Mouse (Mus musculus) adrenal gland, postnatal 25 days (tissue): Measurements from ENCODE around the gene Six1. TPM values are rescaled to one million over a fixed set of nuclear protein-coding genes. Genes with fewer than 3 reads are reported as not detected.
"Not testable (repeated sequence)": the region's sequence is repeated elsewhere in the genome, so short reads cannot be mapped to it uniquely, and the experiment has no call there.

Source experiments
- DNase-seq: peaks from one replicate; pipeline ENCODE4 v3.0.0; 2021; ENCODE audit warnings: mixed read lengths
- long read RNA-seq: library from polyadenylated mRNA; stranded (forward); transcript quantifications from one replicate; pipeline ENCODE4 v2.0.0, GENCODE M21; 2021
- total RNA-seq: library from RNA; stranded (reverse); gene quantifications from 2 replicates; pipeline ENCODE4 v1.2.3, GENCODE M21; 2021

Gene Six1
- 1.6 and 4.2 TPM in 2 replicates for total RNA-seq
- long read RNA-seq, partial matches to known transcripts: 0 of 7 reads
- long read RNA-seq, other reads (novel, unspliced or antisense): 6 of 7 reads

DNA sequence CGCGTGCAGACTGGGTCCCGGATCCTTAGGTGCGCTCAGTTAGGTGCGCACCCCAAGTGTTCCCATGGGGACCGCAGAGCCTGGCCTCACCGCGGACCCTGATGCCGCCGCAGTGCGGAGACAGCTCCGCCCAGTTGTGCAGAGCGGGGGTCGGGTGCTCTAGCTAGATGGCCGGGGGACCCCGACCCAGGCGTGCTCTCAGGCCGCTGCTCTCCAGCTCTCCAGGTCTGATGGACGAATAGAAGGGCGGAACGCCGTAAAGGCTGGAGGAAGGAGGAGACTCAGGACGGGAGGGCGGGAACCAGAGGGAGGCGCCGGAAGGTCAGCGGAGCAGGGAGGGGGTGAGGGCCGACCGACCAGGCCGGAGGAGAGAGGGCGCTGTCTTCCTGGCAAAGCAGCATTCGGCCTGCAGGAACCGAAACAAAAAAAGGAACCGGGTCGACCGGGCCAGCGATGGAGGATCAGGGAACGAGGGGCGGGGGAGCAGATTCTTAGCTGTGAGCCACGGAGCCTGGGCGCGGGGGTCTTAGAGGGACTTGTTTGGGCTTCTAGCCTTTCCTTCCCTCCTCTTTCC, at the start of gene Six1:
TSS of gene Six1 (minus strand) at position 220 of the 574 bp plus-strand sequence.
- peak; percentile 80 for DNase-seq

- DNase-seq: no peak
These were observed 44.9 kb upstream of the Six1 start for GRCm38 (mm10) chr12:73098593-73098992.

- not testable (repeated sequence) for DNase-seq
These were observed 42.5 kb upstream of the Six1 start for GRCm38 (mm10) chr12:73096177-73096576.

DNA sequence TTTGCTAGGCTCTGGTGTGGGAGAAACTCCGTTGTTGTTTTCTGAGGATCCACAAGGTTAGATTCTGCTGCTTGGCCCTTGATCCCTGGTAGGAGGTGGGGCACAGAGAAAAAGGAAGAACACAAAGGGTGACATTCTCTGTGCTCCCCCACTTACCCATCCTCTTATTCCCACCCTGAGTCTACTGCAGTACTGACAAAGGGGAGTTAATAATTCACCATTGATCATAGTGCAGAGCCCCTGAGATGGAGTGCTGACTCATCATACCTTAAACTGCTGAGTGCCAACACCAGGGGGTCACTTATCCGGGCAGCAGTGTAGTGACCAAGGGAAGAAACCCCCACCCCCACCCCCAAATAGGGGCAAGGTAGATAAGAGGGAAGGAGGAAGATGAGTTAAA, 40.9 kb upstream of the Six1 start:
- DNase-seq: no peak

DNA sequence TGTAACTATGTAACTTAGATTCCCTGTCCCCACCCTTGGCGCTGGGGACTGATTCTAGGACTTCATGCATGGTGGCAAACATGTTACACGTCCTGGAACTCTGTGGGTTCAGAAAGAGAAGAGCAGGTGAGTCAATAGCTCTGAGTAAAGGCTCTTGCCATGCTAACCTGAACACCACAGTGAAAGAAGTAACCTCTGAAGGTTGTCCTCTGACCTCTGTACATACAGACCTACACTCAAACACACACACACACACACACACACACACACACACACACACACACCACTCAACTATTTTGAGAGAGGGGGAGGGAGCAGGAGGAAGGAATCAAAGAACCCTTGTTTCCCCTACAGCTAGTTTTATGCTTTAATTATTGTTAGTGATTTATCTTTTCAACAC, 40.5 kb upstream of the Six1 start:
- no peak for DNase-seq

DNA sequence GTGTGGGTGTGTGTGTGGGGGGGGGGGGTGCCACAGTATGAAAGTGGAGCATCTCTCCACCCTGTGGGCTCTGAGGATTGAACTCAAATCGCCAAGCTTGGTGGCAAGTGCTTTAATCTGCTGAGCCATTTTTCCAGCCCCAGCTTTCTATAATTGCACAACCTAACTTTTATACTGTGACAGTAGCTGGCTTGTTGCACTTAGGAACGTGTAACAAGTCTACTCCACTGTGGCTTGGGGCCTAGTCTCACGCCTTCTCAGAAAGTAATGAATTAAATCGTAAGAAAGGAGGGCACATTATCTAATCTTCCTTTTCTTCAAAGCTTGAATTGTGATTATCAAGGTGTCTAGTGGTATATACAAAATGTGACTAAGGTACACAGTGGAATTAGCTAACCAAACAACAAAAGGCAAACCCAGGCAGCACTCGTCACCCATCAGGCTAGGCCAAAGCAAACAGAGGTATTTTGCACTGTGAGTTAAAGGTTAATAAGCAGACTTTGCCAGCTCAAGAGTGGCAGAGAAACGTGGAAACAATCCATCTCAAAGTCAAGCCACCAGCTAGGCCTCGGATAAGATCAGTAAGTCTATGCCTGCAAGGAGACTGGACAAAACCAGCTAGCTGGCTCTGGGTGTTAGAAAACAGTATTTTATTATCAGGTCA, 37.1 kb upstream of the Six1 start:
- DNase-seq: no peak

DNA sequence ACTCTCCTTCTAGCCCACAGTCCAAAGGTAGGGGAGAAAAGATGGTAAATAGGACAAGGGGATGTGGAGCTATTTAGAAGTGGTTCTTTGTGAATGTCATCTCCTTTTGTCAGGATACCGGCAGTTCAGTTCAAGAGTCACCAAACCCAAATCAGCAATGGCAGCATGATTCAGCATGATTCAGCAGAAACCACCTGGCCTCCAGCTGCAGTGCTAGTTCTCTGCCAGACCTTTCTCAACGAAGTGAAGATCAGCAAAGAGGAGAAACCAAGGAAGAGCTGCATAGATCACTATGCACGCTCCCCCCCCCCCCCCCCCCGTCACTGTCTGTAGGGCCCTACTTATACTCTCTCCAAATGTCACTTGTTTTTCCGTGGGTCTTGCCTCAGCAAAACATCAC, 35.2 kb upstream of the Six1 start:
- DNase-seq: no peak

- no peak for DNase-seq
These were observed 34.8 kb upstream of the Six1 start for GRCm38 (mm10) chr12:73088500-73088899.

GRCm38 (mm10) chr12:73087086-73087485, 33.4 kb upstream of the Six1 start:
- no peak for DNase-seq

DNA sequence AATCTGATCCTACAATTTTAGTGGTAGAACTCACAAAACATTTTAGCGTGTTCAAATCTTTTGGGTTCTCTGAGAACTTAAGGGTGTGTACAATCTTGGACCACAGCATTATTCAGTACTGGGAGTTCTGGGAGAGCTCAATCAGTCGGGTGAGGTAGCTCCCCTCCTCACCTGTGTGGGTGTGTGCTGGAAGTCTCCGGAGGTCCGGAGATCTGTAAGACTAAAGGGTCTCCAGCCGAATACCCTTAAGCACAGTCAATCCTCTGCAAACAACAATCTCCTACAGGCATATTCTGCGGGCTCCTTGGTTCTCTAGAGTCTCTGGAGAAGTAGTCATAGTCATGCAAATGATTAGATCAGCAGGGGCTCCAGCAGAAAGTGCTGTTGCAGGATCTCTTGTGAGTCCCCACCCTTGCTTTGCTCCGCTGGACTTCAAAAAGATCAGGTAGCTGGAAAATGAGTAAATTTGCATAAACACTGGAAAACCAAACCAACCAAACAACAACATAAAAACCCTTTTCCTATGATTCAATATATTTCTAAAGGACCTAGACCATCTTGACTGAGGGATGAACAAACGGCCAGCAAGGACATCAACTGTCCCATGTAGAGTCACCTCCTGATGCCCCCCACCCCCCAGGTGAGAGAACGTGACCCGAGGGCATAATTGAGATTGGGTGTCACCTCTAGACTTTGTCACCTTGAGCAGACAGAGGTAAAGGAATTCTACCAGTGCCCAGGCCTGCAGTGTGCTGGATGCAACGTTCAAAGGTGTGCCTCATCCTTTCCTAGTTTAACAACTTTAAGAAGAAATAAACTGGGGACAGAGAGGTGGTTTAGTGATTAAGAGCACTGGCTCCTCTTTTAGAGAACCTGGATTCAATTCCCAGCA, 32.3 kb upstream of the Six1 start:
- no peak for DNase-seq

DNA sequence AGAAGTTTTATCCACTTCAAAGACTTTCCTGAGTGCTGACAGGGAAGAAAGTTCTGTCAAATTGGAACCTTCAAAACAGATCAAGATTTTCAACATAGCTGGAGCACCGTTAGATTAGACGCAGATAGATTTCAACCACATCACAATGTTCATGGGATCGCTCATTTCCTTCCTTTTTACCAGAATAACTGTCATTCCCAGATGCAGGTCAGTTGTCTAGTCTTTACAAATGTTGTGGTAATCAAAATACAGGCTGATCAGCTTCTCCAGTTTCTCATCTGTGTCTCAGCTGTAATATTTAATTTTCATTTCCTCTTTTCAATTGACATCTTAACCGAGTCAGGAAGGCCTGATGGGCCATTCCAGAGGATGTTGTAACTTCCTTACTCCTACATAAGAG, 30.1 kb upstream of the Six1 start:
- no peak for DNase-seq

DNA sequence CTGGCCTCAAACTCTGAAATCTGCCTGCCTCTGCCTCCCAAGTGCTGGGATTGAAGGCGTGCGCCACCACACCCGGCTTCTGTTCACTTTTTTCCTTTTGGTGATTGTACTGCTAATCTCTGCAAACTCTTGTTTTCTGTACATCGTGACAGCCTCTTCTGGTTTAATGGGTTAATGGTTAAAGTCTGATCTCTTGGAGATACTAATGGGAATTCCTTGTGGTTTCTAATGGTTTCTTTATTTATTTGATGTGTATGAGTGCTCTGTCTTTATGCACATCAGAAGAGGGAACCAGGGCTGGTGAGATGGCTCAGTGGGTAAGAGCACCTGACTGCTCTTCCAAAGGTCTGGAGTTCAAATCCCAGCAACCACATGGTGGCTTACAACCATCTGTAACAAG, 28.1 kb upstream of the Six1 start:
- DNase-seq: not testable (repeated sequence)

DNA sequence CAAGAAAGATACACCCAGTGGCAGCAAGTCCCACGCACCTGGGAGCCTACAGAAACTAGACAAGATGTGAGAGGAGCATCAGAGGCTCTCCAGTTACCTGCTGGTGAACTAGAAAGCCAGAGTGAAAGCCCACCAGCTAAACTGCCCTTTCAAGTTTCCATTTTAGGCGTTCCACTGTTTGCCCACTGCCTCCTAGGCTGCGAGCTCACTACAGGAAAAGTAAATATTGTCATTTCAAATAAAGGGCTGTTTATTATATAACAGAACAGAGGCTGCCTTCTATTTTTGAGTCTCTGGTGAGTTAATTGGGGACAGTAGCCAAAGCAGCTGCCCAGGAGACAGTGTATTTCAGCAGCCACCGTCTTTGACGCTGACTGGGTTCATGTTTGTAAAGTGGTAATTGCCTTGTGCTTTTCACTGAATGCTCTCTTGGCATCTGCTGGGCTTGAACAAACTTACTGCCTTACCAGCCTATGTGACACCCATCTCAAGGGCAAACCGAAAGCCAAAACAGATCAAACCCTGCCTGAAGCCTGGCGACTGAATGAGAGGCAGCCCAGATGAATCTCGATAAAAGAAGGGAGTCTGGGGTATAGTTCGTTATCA, 7.2 kb upstream of the Six1 start:
- no peak for DNase-seq

DNA sequence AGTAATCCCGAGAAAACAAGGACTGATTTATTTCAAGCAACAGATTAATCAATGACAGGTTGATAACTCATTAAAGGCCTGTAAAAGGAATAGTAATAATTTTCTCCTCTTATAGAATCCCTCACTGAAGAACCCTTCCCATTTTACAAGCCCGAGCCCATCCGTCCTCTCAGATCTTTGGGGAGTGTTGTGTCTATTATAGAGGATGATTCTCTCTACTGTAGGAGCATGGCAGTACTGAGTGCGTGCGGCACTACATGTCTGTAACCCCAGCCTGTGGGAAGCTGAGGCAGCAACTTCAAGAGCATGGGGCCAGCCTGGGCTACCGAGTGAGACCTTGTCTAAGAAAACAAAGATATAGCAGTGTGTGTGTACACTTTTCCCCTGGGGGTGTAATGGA, 3.8 kb upstream of the Six1 start:
- no peak for DNase-seq

DNA sequence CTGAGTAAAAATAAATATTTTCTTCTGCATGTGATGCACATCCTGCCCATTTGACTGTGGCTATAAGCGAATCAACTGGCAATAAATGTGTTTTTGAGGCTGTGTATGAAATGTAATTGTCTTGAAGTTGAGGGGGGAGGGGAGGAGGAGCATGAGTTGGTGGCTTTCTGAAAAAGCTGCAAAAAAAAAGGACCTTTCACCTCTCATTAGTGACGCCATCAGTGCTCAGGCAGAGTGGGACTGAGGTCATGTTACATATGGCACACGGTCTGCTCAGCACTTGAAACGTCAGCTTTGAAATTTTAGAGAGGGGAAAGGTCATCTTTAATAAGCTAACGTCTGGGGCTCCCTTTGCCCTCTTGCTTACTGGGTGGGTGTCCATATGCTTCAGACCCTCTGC, 1.8 kb upstream of the Six1 start:
- DNase-seq: no peak

GRCm38 (mm10) chr12:73054576-73055185, 994 bp upstream of the Six1 start:
- no peak for DNase-seq

GRCm38 (mm10) chr12:73052651-73053591, 766 bp downstream of the Six1 start:
- DNase-seq: no peak

- no peak for DNase-seq
These were observed 1.5 kb downstream of the Six1 start for GRCm38 (mm10) chr12:73052036-73052650.

GRCm38 (mm10) chr12:73050811-73051580, 2.7 kb downstream of the Six1 start:
- DNase-seq: no peak

GRCm38 (mm10) chr12:73050305-73050704, 3.4 kb downstream of the Six1 start:
- no peak for DNase-seq
